In the genomic region with DNA sequence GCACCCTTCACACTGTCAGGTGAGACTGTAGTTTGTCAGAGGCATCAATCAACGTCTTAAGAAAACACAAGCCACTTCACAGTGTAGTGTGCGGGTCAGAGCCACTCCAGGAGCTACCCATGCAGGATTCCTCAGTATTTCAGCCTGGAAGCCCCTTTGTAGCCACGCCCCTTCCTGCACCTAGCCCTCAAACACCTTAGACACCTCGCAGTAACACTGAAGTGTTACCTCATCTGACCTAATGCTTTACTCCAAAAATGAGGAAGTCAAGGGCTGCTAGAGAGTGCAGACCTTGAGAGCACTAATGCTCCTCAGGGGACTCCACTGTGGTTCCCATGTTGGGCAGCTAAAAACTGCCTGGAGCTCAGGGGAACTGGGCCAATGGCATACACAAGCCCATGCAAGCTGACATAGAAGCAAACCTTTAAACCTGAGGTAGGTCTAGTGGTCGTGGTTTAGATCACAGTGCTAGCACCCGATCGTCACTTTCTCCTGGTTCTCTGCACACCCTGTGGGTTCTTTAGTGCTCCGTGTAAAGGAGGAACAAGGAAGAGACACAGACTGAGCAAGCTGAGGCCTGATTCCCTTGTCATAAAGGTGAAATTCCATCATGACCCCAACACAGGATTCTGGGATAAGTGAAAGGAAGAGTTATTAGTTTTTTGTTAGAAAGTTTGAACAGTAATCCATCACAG, we compare ENCODE assay signal across 15 mouse cellular contexts. TPM values are rescaled to one million over a fixed set of nuclear protein-coding genes. Genes with fewer than 3 reads are reported as not detected.
DNase-seq lines count a peak whose midpoint lies in the region; ATAC-seq and TF ChIP-seq lines count a peak whose summit lies in the region.
"Had no signal": no experiment of that assay in that cellular context is flagged by ENCODE, and none has a peak within 500 bp of the region (broad histone marks: within the 10 kb centered on the region; RNA-seq: fewer than 3 reads in every experiment).

No protein-coding gene starts in this region.

- 57% methylated on average over 8 of the region's 8 CpGs for whole genome bisulfite sequencing in lung, embryonic 14.5 days

- intact Hi-C loops in left cerebral cortex, postnatal 36 days (cut with DNase I), result loop anchor here (5.0 kb wide), 1 partner anchor 102 kb away; no protein-coding TSS in a partner anchor

- no peaks in the 10 kb centered on the region for H3K27me3 ChIP-seq in MEL (ENCODE audit: control insufficient read depth in 1 of 2, insufficient read depth in 2 of 2, low read length in 2 of 2)
- H3K27me3 ChIP-seq in lung, embryonic 14.5 days (ENCODE audit: insufficient read depth, low read length), result no peaks in the 10 kb centered on the region

- H3K36me3 ChIP-seq in MEL (ENCODE audit: control insufficient read depth in 1 of 2, insufficient read depth in 2 of 2, low read length in 2 of 2), result peaks cover under 1 to 7% of the 10 kb centered on the region in 2 experiments; a peak in 3 of 4 replicates
- H3K36me3 ChIP-seq in lung, embryonic 14.5 days (ENCODE audit: insufficient read depth), result no peaks in the 10 kb centered on the region
- H3K36me3 ChIP-seq: forebrain, embryonic 10.5 days had no signal

- TF ChIP-seq CTCF in layer of hippocampus, adult 2 months (conservative IDR thresholded peaks at IDR 0.05), result no peak
- TF ChIP-seq CTCF in MEL (IDR thresholded peaks at IDR 0.05 in 2 of 3, conservative IDR thresholded peaks at IDR 0.05 in 1 of 3; ENCODE audit: control insufficient read depth in 1 of 3, insufficient read depth in 1 of 3, low read depth in 2 of 3, low read length in 3 of 3, poor library complexity in 1 of 3, severe bottlenecking in 1 of 3), result no peak
- TF ChIP-seq CTCF in lung, embryonic 14.5 days (IDR thresholded peaks at IDR 0.05; ENCODE audit: low read depth), result no peak

- no peak for TF ChIP-seq EP300 in MEL (IDR thresholded peaks at IDR 0.05; ENCODE audit: low read depth in 1 of 2, low read length in 2 of 2)

- H3K4me3 ChIP-seq in layer of hippocampus, adult 2 months, result no peak overlapping the region
- no peak overlapping the region for H3K4me3 ChIP-seq in MEL (ENCODE audit: control insufficient read depth in 1 of 2, insufficient read depth in 1 of 2, low read depth in 2 of 2, low read length in 2 of 2)
- no peak overlapping the region for H3K4me3 ChIP-seq in lung, embryonic 14.5 days (ENCODE audit: low read depth, low read length)
- H3K4me3 ChIP-seq: forebrain, embryonic 10.5 days; myocyte had no signal

- H3K9ac ChIP-seq in MEL (ENCODE audit: control insufficient read depth, low read depth, low read length, poor library complexity, severe bottlenecking), result no peak overlapping the region
- no peak overlapping the region for H3K9ac ChIP-seq in lung, embryonic 14.5 days
- H3K9ac ChIP-seq: liver, embryonic 14.5 days had no signal

- peaks cover 7 to 10% of the 10 kb centered on the region in 2 experiments; a peak in 3 of 4 replicates for H3K4me1 ChIP-seq in MEL (ENCODE audit: control insufficient read depth in 1 of 2, insufficient read depth in 2 of 2, low read length in 2 of 2)
- H3K4me1 ChIP-seq in lung, embryonic 14.5 days (ENCODE audit: insufficient read depth), result no peaks in the 10 kb centered on the region
- H3K4me1 ChIP-seq: forebrain, embryonic 10.5 days had no signal

- TF ChIP-seq POLR2A in MEL (IDR thresholded peaks at IDR 0.05; ENCODE audit: control insufficient read depth in 1 of 2, insufficient read depth in 1 of 2, low read depth in 1 of 2, low read length in 2 of 2, poor library complexity in 1 of 2), result no peak

- H3K4me2 ChIP-seq in lung, embryonic 14.5 days, result no peak overlapping the region

- DNase-seq in layer of hippocampus, adult 2 months (ENCODE audit: low spot score in 2 of 2), result no peak
- DNase-seq in layer of hippocampus, adult 9-10 months (ENCODE audit: low spot score), result no peak
- DNase-seq in MEL (ENCODE audit: low read depth, low spot score), result peak; percentile 72
- peak; percentile 29 for DNase-seq in lung, embryonic 14.5 days
- DNase-seq in embryo, embryonic 9.5 days (ENCODE audit: extremely low spot score), result no peak
- no peak for DNase-seq in left cerebral cortex, postnatal 36 days (ENCODE audit: low spot score in 2 of 2)
- DNase-seq: adrenal gland, postnatal 25 days; cerebellum, adult 11 months; gastrocnemius, postnatal 36 days; kidney, adult 2 months; retina, postnatal 1 day had no signal

- H3K27ac ChIP-seq in layer of hippocampus, adult 2 months, result peak overlapping the region; percentile 9; the same call in 1 of the 2 replicates
- H3K27ac ChIP-seq in MEL (ENCODE audit: control insufficient read depth, low read depth, low read length), result no peak overlapping the region
- H3K27ac ChIP-seq in lung, embryonic 14.5 days (ENCODE audit: low read depth), result no peak overlapping the region
- H3K27ac ChIP-seq: forebrain, embryonic 10.5 days; liver, embryonic 14.5 days had no signal

- ATAC-seq in lung, embryonic 14.5 days (ENCODE audit: insufficient read depth), result peak; percentile 88
- ATAC-seq in monocyte, adult 5-6 weeks (replicated peaks; ENCODE audit: insufficient number of reproducible peaks, low FRiP score, low TSS enrichment, poor library complexity, severe bottlenecking), result peak; percentile 27; the same call in 1 of the 2 replicates

- H3K9me3 ChIP-seq in MEL (replicated peaks; ENCODE audit: insufficient read depth, low read length), result no peaks in the 10 kb centered on the region
- no peaks in the 10 kb centered on the region for H3K9me3 ChIP-seq in lung, embryonic 14.5 days (ENCODE audit: low read depth, low read length)
- H3K9me3 ChIP-seq: forebrain, embryonic 10.5 days had no signal

- no peak for TF ChIP-seq RAD21 in MEL (IDR thresholded peaks at IDR 0.05; ENCODE audit: low read depth, low read length)

- no peaks in the 10 kb centered on the region for H3K79me2 ChIP-seq in MEL (ENCODE audit: control insufficient read depth, insufficient read depth, low read length, poor library complexity)

TF ChIP-seq in MEL, 35 proteins besides CTCF, POLR2A, EP300 and RAD21:
- TF ChIP-seq SIN3A (IDR thresholded peaks at IDR 0.05; ENCODE audit: low read length), result no peak

RNA-seq across cellular contexts. Expression of a gene that starts 56.9 kb away (rescaled TPM):
- 10 to 100 TPM; 43.3 to 50.6 TPM for total RNA-seq in layer of hippocampus, adult 2 months (2021)
- total RNA-seq in MEL (2012; rRNA removed), result 0.69 and 0.82 TPM in 2 replicates
- 1 to 10 TPM in 1 of 2 experiments, not detected in 1; 2.0 TPM for polyA plus RNA-seq in MEL (2012; ENCODE audit: insufficient read depth in 1 of 2, insufficient read length in 2 of 2, low read depth in 1 of 2, low replicate concordance in 2 of 2, missing spikeins in 1 of 2)
- 1.8 and 1.9 TPM in 2 replicates for polyA plus RNA-seq in lung, embryonic 14.5 days (2014; fragmentation: Nextera tagmentation; extraction: Ambion mirVana)
- total RNA-seq in monocyte, adult 5-6 weeks (2017), result 14.3 to 23.1 TPM (median 15.2 TPM) in 3 replicates
- total RNA-seq in left cerebral cortex, postnatal 36 days (2021), result 10 to 100 TPM; 55.2 to 58.8 TPM

Comparison
In these comparisons a context has a peak if more than half of its experiments do, and no peak if none do; other contexts are left out.
1. DNase-seq: peak in MEL (single experiment) and lung, embryonic 14.5 days (single experiment); none in layer of hippocampus, adult 2 months (0 of 2), layer of hippocampus, adult 9-10 months (single experiment), embryo, embryonic 9.5 days (single experiment) and left cerebral cortex, postnatal 36 days (0 of 2).